Mouse (Mus musculus) intestine, embryonic 16.5 days (tissue): ENCODE measurements at regions not wholly inside any gene's neighbourhood (a gene's known extent, or its start where the extent isn't known, plus 50 kb on each side); places are given as distances from the start of the nearest gene placed in this dataset.

Source experiments
- ATAC-seq: fragments of 200-750 bp; cut with Nextera tagmentation; 2 replicates; pipeline ENCODE4 v1.8.0; 2017; ENCODE audit warnings: moderate TSS enrichment, moderate library complexity
- H3K27ac ChIP-seq: fragments of 300-500 bp; sonication (generic); 2 replicates; pipeline ENCODE4 v1.5.1; 2014; ENCODE audit warnings: mild to moderate bottlenecking, low read length
- H3K27me3 ChIP-seq: fragments of 300-500 bp; sonication (generic); replicated peaks from 2 replicates; pipeline ENCODE4 v1.6.1; 2014; ENCODE audit warnings: low read length, control low read depth, mixed read lengths; ENCODE audit not compliant: control insufficient read depth, insufficient read depth
- H3K36me3 ChIP-seq: fragments of 300-500 bp; sonication (generic); 2 replicates; pipeline ENCODE4 v1.6.1; 2014; ENCODE audit warnings: low read length, control low read depth; ENCODE audit not compliant: control insufficient read depth, insufficient read depth
- H3K4me1 ChIP-seq: fragments of 300-500 bp; sonication (generic); 2 replicates; pipeline ENCODE4 v1.6.1; 2014; ENCODE audit warnings: low read length, control low read depth, mixed read lengths; ENCODE audit not compliant: control insufficient read depth, insufficient read depth
- H3K4me2 ChIP-seq: fragments of 300-500 bp; sonication (generic); 2 replicates; pipeline ENCODE4 v1.6.1; 2014; ENCODE audit warnings: low read depth, low read length, control low read depth
- H3K4me3 ChIP-seq: fragments of 300-500 bp; sonication (generic); 2 replicates; pipeline ENCODE4 v1.5.1; 2014; ENCODE audit warnings: mild to moderate bottlenecking, low read length
- H3K9ac ChIP-seq: fragments of 300-500 bp; sonication (generic); 2 replicates; pipeline ENCODE4 v1.6.1; 2014; ENCODE audit warnings: low read depth, low read length
- H3K9me3 ChIP-seq: fragments of 300-500 bp; sonication (generic); 2 replicates; pipeline ENCODE4 v1.6.1; 2016; ENCODE audit warnings: low read length, control low read depth; ENCODE audit not compliant: control insufficient read depth
- WGBS: fragments of 180-500 bp; shearing (Covaris S2); extraction: QIAGEN DNeasy Blood & Tissue Kit; methylation state at CpG from one replicate; pipeline ENCODE4 v1.1.7; 2014; 5-methylcytosine and 5-hydroxymethylcytosine counted together

GRCm38 (mm10) chr13:110941587-110941986 is 313.2 kb upstream of the Actbl2 start:
- Histone ChIP-seq H3K4me1 (no peaks in the 10 kb centered on the region), H3K27ac (no peak overlapping the region), H3K27me3 (no peaks in the 10 kb centered on the region), H3K4me2 (no peak overlapping the region), H3K4me3 (no peak overlapping the region), H3K36me3 (no peaks in the 10 kb centered on the region), H3K9ac (no peak overlapping the region), H3K9me3 (no peaks in the 10 kb centered on the region)
- ATAC-seq: no peak
- 83% methylated on average over 1 of the region's 1 CpGs for WGBS

GRCm38 (mm10) chr13:110942986-110943644 is 311.7 kb upstream of the Actbl2 start:
- Histone ChIP-seq H3K36me3 (no peaks in the 10 kb centered on the region), H3K9ac (no peak overlapping the region), H3K9me3 (no peaks in the 10 kb centered on the region), H3K4me1 (no peaks in the 10 kb centered on the region), H3K4me3 (no peak overlapping the region), H3K4me2 (no peak overlapping the region), H3K27ac (no peak overlapping the region), H3K27me3 (no peaks in the 10 kb centered on the region)
- 81% methylated on average over 4 of the region's 4 CpGs for WGBS
- no peak for ATAC-seq

DNA sequence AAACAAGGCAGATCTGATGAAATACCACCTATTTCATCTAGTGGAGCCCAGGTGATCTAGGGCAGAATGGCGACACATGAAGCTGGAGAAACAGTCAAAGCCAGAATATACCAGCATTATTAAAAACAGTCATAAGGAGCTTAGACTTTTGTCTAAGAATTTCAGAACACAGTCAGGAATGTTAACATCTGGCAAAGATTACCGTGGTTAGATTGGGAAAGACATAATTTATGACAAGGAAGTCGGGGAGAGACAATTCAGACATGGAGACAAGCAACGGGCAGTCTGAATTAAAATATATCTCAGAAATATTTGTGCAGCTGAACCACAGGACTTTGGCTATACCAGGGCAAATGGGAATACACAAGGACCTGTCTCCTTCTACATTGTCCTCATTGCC is 310.8 kb upstream of the Actbl2 start:
- no peak overlapping the region for H3K9ac ChIP-seq
- H3K4me2 ChIP-seq: no peak overlapping the region
- 55% methylated on average over 4 of the region's 4 CpGs for WGBS
- no peak overlapping the region for H3K4me3 ChIP-seq
- no peaks in the 10 kb centered on the region for H3K36me3 ChIP-seq
- H3K4me1 ChIP-seq: no peaks in the 10 kb centered on the region
- no peaks in the 10 kb centered on the region for H3K27me3 ChIP-seq
- H3K27ac ChIP-seq: no peak overlapping the region
- no peak for ATAC-seq
- no peaks in the 10 kb centered on the region for H3K9me3 ChIP-seq

- H3K9me3 ChIP-seq: no peaks in the 10 kb centered on the region
- no peak overlapping the region for H3K4me3 ChIP-seq
- no peak for ATAC-seq
- no peaks in the 10 kb centered on the region for H3K4me1 ChIP-seq
- H3K9ac ChIP-seq: no peak overlapping the region
- 84% methylated on average over 5 of the region's 5 CpGs for WGBS
- H3K4me2 ChIP-seq: no peak overlapping the region
- H3K27ac ChIP-seq: no peak overlapping the region
- H3K27me3 ChIP-seq: no peaks in the 10 kb centered on the region
- no peaks in the 10 kb centered on the region for H3K36me3 ChIP-seq
Observed at GRCm38 (mm10) chr13:110944683-110945082, 310.1 kb upstream of the Actbl2 start.

DNA sequence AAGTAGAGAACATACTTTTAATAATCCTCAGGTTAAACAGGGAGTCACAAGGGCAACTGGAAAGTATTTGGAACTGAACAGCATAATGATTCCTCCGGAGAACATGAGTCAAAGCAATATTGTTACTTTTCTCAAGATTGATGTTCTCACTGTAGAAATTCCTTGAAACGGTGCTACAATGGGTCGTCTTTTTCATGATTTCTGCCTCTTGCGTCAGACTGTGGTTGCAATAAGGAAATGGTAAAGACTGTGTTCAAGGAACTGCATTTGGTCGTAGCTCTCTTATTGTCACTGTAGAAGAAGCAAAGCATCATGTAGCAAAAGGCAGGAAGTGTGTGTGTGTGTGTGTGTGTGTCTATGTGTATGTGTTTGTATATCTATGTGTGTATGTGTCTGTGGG is 294.6 kb upstream of the Actbl2 start:
- ATAC-seq: no peak
- Histone ChIP-seq H3K4me3 (no peak overlapping the region), H3K27me3 (no peaks in the 10 kb centered on the region), H3K4me2 (no peak overlapping the region), H3K4me1 (no peaks in the 10 kb centered on the region), H3K27ac (no peak overlapping the region), H3K9me3 (no peaks in the 10 kb centered on the region), H3K36me3 (no peaks in the 10 kb centered on the region), H3K9ac (no peak overlapping the region)
- 57% methylated on average over 5 of the region's 5 CpGs for WGBS

DNA sequence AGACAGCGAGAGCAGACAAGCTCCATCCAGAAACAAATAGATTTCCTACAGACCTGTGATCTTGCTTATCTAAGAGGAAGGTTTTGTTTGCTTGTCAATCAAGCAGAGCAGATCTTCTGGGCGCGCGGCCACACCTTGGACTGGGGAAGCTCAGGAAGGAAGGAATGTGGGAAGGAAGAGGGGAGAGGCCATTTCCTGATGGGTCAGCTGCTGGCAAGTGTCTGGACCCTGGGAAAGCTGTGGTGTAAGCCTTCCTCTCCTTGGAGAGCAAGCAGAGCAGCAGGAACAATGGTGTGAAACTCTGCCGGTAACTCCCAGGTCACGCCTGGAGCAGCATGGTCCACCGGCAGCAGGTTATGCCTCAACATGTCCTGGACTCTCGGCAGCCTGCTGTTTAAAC is 287.7 kb upstream of the Actbl2 start:
- WGBS: 36% methylated on average over 8 of the region's 8 CpGs
- Histone ChIP-seq H3K9ac (no peak overlapping the region), H3K4me1 (peaks cover 5% of the 10 kb centered on the region; the same call in 1 of the 2 replicates), H3K4me3 (no peak overlapping the region), H3K9me3 (no peaks in the 10 kb centered on the region), H3K4me2 (0 out of 2 replicates have a peak overlapping the region, but pooled peaks have one; percentile 20), H3K27me3 (no peaks in the 10 kb centered on the region), H3K36me3 (no peaks in the 10 kb centered on the region), H3K27ac (peak overlapping the region; percentile 52)
- peak; percentile 72 for ATAC-seq

GRCm38 (mm10) chr13:110967626-110968506 is 286.9 kb upstream of the Actbl2 start:
- Histone ChIP-seq H3K4me3 (no peak overlapping the region), H3K9me3 (no peaks in the 10 kb centered on the region), H3K4me2 (no peak overlapping the region), H3K4me1 (peaks cover 5% of the 10 kb centered on the region; the same call in 1 of the 2 replicates), H3K9ac (no peak overlapping the region), H3K27me3 (no peaks in the 10 kb centered on the region), H3K27ac (peak overlapping the region; percentile 52), H3K36me3 (no peaks in the 10 kb centered on the region)
- WGBS: 43% methylated on average over 5 of the region's 5 CpGs
- peak; percentile 94 for ATAC-seq

- Histone ChIP-seq H3K27ac (no peak overlapping the region), H3K4me3 (no peak overlapping the region), H3K36me3 (no peaks in the 10 kb centered on the region), H3K27me3 (no peaks in the 10 kb centered on the region), H3K9me3 (no peaks in the 10 kb centered on the region), H3K9ac (no peak overlapping the region), H3K4me1 (peaks cover 5% of the 10 kb centered on the region; the same call in 1 of the 2 replicates), H3K4me2 (no peak overlapping the region)
- ATAC-seq: no peak
- WGBS: 47% methylated on average over 7 of the region's 7 CpGs
Observed at GRCm38 (mm10) chr13:110968507-110968905, 286.3 kb upstream of the Actbl2 start.

GRCm38 (mm10) chr13:110977379-110977778 is 277.4 kb upstream of the Actbl2 start:
- no peaks in the 10 kb centered on the region for H3K4me1 ChIP-seq
- WGBS: 81% methylated on average over 5 of the region's 5 CpGs
- no peak overlapping the region for H3K27ac ChIP-seq
- H3K9ac ChIP-seq: no peak overlapping the region
- ATAC-seq: no peak
- H3K27me3 ChIP-seq: no peaks in the 10 kb centered on the region
- no peaks in the 10 kb centered on the region for H3K36me3 ChIP-seq
- H3K4me3 ChIP-seq: no peak overlapping the region
- no peak overlapping the region for H3K4me2 ChIP-seq
- H3K9me3 ChIP-seq: no peaks in the 10 kb centered on the region
